Mouse (Mus musculus): ENCODE data around the gene Sccpdh. TPM values are rescaled to one million over a fixed set of nuclear protein-coding genes. Genes with fewer than 3 reads are reported as not detected.
A peak's percentile ranks its signal among the peaks of the same experiment; 100 is the strongest.
"Not testable (repeated sequence)": the region's sequence is repeated elsewhere in the genome, so short reads cannot be mapped to it uniquely, and the experiment has no call there.

The Sccpdh gene
- total RNA-seq, 1 experiment from 2014 or later: 41.0 TPM

DNA sequence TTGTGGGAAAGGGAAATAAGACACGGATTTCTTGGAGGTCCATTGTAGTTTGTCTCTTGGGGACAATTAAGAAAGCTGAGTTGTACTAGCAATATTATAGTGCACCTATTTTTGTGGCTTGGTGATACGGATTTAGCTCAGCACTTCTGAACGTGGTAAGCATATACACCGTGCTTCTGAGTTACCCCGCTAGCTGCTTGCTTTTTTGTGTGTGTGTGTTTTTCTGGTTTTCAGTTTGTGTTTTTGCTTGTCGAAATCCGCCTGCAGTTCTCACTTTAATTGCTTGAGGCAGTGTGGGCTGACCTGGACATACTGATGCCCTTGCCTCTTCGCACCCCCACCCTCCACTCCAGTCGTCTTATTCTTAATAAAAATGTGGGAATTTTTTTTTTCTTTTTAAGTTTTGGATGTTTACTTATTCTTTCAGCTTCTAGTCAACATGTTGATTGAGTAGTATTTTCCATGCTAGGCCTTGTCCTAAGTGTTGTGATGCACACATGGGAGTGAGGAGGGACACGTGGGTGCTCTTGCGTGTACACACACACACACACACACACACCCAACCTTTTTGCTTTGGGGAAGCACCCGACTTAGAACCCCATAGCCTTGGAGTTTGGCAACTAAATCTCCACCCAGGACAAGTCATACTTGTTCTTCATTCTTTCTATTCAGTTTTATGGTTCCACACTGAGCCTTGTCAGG, 977 bp downstream of the Sccpdh start:
- DNase-seq: no peak

DNA sequence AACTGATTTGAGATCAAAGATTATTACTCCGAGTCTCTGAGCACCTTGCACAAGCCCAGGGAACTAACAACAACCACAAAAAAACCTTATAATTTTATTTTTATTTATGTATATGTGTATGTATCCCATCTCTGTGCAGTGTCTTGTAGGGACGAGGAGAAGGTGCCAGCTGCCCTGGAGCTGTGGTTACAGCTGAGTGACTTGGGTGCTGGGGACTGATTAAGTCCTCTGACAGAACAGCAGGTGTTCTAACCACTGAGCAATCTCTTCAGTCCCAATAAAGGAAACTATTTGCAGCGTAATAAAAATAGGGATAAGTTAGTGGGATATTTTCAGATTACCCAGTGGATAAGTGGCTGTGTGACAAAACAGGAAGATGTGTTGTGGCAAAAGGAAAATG, 6.3 kb downstream of the Sccpdh start:
- no peak for DNase-seq

DNA sequence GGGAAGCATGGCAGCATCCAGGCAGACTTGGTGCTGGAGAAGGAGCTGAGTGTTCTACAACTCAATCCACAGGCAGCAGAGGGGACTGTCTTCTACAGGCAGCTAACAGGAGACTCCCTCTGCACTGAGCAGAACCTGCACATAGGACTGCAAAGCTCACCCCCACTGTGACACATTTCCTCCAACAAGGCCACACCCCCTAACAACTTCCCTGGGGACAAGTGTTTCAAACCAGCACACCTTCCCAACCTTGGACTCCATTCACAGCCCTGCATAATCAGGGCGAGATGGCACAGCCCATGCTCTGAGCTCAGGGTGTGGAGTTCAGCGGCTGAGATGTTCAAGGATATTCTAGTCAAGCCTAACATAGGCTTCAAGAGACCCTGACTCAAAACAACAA, 9.0 kb downstream of the Sccpdh start:
- no peak for DNase-seq

DNA sequence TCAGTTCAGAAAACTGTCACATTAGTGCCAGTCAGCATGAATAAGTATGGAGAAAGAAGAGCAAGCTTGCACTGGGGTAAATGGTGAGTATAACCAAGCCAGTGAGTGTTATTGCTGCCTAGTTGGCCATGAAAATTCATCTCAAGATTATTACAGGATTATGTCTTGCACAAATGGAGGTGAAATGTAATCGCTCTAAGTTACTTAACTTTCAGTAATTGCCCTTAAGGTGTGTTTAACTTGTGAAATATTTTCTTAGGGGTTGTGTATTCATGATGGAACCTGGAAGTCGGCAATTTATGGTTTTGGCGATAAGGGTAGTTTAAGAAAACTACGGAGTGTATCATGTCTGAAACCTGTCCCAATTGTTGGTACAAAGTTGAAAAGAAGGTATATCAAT, 11.3 kb downstream of the Sccpdh start:
- DNase-seq: no peak

DNA sequence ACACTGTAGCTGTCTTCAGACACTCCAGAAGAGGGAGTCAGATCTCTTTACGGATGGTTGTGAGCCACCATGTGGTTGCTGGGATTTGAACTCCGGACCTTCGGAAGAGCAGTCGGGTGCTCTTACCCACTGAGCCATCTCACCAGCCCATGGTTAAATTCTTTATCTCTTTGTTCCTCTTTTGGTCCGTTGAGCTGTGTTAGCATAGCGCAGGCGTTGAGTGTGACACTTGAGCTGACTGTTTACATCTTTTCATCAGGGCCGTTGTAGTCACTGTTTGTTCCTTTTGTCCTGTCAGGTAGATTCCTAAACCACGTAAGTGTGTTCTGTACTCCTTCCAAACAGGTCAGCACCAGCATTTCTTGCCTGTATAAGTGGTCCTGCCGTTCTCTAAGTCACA, 14.7 kb downstream of the Sccpdh start:
- DNase-seq: not testable (repeated sequence)

DNA sequence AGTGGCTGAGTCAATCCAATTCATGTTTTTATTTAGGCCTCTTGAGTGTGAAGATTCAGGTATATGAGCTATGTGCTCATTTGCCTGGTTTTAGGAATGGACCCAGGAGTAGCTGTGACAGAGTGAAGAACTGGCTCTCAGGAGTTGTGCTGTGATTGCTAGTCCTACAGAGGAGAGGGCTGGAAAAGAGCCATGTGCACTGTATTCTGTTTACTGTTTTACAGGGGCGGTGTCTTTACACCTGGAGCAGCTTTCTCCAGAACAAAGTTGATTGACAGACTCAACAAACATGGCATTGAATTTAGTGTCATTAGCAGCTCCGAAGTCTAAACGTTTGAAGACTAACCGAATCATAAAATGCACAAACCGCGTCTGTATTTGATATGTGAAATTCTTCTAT, 18.3 kb downstream of the Sccpdh start:
- DNase-seq: no peak

DNA sequence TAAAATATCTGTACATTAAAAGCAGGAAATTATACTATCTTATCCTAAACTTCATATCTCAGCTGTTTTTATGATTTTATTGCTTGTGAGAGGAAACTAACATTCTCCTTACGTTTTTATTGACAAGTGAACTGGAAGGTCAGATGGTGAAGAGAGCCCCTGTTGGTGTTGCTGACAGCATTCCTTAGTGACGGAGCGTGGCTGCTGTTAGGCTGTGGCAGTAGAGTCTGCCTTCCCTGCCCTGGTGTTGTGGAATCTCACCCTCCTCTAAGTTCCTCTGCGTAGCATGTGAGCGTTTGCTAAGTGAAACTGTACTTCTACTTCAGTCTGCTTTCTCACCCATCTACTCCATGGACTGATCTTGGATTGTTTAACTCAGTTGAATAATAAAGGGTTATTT, 18.8 kb downstream of the Sccpdh start:
- DNase-seq: no peak

DNA sequence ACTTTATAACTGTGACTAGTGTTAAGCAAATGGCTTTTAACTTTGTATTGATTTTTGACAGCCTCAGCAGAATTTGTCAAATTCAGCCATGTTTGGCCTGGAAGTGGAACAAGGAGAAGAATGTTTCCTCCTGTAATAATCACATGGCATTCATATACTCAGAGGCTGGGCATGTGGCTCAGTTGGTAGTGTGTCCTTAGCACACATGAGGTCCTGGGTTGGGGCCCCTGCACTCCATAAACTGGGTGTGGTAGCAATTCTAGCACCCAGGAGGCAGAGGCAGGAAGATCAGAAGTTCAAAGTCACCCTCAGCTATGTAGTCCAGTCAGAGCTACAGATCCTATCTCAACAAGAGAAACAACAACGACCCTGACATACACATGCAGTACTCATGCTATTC, 19.3 kb downstream of the Sccpdh start:
- no peak for DNase-seq

DNA sequence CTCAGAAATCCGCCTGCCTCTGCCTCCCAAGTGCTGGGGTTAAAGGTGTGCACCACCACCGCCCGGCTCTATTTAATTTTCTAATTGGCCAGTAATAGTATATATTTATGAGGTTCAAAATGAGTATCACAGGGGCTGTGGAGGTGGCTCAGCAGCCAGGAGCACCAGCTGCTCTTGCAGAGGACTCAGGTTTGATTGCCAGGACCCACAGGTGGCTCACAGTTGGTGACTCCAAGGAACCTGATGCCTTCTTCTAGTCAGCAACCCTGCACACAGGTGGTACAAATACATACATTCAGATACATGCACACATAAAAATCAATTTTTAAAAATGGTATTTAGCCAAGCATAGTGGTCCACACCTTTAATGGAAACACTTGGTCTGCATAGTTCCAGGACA, 20.0 kb downstream of the Sccpdh start:
- DNase-seq: no peak

DNA sequence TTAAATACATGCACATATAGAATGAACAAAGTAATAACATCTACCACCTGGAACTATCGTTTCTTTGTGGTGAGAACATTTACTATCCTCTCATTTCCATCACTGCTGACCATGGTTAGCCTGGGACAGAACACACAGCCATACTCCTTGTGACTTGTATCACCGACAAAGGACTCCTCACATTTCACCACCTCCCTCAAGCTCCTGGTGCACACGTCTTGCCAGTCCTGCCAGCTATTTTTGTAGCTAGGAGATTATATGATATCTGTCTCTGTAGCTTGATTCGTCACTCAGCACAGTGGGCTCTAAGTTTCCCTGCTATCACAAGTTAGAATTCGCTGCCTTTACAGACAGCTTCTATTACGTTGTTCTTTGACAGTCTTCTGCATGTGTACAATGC, 20.4 kb downstream of the Sccpdh start:
- DNase-seq: no peak

DNA sequence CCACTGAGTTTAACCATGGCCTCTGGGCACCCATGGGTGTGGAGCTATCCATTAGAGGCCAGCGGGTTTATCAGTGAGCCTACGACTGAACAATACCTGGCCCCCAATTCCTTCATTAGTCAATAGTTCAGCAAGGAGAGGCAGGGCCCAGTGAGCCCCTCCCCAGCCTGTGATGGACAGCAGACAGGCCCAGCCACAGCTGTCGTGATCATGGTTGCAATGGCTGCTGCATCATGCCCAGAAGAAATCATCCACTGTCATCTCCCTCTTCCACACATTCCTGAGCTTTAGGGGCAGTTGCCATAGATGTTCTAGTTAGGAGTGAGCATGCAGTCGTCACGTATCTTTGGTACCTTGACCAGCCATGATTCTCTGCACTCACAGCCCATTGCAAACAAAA, 20.9 kb downstream of the Sccpdh start:
- no peak for DNase-seq

DNA sequence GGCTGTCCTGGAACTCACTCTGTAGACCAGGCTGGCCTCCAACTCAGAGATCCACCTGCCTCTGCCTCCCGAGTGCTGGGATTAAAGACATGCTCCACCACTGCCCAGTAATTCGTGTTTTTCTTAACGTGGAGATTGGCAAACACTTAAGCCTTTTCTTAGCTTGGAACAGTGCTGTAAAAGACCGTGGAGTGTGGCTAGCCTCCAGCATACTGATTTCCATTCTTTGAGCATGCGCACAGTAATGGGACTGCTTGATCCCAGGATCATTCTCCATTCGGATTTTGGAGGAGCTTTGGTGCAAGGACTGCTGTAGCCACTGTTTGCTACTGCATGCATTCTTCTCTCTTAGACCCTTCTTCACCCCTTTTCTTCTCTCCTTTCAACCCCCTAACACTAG, 21.5 kb downstream of the Sccpdh start:
- DNase-seq: no peak

DNA sequence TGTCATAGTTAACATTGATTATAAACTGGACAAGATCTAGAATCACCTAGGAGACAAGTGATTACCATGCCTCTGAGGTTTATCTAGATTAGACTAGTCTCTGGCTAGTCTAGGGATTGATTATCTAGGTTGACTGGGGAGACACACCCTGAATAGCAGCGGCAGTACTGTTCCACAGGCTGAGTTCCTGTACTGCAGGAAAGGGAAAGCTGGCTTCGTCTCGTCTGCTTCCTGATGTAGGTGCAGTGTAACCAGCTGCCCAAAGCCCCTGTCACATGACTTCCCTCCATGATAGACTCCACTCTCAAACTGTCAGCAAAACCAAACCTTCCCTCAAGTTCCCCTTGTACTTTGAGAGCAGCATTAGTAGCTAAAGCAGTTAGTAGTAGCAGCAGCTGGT, 36.1 kb downstream of the Sccpdh start:
- DNase-seq: no peak

DNA sequence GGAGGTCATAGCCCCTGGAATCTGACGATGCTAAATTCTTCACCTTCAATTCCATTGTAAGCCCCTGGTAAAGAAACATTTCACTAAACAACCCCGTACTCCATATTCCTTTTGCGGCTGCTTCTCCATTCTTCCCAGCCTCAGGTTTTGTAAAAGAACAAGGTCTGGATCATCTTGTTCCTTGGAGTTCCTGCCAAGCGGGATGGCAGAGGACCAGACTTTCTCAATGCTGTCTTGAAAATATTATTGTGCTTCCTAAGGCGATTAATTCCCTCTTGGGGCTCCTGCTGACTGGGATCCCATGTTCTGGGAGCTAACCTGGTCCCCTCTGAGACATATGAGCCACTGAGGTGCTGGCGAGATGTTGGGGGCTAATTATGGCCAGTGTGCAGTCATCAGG, 37.1 kb downstream of the Sccpdh start:
- peak; percentile 12 for DNase-seq

DNA sequence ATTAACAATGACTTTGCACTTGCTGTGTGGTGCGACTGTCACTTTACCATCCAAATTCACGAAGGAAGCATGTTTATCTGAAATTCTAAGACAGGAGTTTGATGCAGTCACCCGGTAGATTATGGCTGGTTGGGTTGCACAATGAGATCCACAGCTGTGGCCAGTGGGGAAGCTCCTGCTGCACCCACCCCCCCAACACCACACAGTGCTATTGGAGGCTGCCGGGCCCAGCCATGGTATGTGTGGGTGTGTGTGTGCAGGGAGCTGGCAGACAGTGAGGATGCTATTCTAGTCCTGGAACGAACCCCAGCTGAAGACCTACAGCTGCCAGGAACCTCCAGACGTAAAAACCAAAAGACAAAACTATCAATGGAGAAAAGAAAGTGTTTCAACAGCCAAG, 41.4 kb downstream of the Sccpdh start:
- no peak for DNase-seq

DNA sequence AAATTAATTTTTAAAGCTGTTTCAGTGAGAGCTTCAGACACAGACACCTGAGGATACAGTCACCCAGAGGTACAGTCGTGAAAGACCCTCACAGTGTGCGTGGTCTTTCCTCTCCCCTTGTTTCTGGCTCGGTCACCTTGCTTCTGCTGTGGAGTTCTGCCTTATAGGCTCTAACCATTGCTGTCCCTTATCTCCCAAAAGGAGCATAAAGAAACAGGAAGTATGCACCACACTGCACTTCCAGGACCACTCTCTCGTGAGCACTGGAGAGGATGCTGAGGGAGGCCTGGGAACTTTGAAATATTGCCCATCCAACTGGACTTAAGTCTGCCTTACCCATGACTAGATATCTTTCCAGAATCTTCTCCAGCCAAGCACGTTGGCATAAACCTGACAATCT, 42.7 kb downstream of the Sccpdh start:
- no peak for DNase-seq

DNA sequence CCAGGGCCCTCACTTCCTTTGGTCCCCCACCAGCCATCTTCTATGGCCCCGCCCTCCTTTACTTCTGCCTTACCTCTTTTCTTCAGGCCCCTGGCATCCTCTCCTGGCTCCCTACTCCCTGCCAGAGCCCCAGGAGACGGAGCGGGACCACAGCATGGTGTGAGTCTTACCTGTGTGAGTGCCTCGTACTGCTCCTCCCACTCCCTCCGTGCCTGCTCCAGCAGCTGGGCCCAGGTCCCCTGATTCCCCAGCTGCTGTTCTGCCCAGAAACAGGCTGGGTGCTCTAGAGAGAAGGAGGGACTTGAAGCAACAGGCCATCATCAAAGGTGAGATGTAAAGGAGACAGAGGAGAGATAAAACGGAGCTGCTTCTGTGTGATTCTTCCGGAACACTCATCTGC, 44.6 kb downstream of the Sccpdh start:
- no peak for DNase-seq

DNA sequence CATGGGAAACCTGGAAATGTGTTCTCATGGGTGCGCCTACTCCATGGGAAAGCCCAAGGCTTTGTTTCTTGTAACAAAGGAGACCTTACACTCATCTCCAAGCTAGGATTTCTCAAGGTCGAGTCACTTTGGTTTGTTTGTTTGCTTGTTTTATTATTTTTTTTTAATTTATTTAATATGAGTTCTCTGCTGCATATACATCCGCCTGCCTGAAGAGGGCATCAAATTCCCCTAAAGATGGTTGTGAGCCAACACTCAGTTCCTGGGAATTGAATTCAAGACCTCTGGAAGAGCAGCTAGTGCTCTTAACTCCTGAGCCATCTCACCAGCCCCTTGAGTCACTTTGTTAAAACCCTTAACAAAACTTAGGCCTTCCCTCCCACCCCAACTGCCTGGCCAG, 45.4 kb downstream of the Sccpdh start:
- no peak for DNase-seq

DNA sequence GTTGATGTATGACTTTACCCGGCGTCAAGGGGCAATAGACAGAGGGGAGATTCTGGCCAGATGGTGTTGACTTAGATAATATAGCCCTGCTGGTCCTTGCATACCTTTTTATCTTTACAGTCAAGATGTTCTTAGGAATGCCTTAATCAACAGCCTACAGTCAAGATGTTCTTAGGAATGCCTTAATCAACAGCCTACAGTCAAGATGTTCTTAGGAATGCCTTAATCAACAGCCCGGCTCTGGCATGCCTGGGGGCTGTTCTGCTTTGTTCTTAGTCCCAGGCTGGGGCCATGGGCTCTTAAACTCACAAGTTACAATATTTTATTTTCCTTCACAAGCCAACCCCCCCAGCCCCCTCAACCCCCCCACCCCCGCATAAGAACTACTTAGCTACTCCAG, 47.3 kb downstream of the Sccpdh start:
- not testable (repeated sequence) for DNase-seq

DNA sequence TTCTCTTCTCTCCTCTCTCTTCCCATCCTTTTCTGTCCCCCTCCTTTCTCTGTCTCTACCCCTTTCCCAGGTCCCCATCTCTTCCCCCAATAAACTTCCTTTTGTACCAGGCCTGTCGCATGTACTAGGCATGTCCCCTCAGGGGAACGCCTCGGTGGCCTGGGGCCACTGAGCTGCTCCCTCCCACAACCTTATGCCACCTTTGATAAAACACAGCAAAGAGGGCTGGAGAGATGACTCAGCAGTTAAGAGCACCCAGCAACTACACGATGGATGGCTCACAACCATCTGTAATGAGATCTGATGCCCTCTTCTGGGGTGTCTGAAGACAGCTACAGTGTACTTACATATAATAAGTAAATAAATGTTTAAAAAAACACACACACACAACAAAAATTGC, 47.8 kb downstream of the Sccpdh start:
- DNase-seq: no peak

DNA sequence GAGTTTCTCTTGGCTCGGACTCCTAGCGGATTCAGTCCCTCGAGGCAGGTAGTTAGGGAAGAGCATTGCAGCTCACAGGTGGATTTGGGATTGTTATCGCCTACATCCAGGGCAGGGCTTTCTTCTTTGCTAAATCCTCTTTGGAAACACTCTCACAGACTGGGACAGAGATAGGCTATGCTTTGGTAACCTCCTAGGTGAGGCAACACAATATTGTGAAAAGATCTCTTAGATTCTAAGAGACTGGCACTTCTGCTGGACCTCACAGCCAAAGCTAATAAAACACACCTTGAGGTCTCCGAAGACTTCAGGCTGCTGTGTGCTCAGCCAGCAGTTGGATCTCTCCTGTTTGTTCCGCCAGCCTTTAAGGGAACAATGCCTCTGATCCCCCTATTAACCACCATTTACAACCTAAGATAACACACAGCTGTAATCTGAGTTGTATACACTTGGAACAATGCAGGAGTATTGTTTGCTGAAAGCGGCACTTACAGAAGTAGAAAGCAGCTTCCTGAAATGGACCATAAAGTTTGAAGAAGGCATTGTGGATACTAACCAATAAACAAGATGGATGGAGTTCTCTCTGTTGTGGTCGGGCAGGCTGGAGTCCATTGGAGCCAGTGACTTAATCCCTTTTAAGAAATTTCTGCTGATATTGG, 54.9 kb downstream of the Sccpdh start:
- DNase-seq: no peak

DNA sequence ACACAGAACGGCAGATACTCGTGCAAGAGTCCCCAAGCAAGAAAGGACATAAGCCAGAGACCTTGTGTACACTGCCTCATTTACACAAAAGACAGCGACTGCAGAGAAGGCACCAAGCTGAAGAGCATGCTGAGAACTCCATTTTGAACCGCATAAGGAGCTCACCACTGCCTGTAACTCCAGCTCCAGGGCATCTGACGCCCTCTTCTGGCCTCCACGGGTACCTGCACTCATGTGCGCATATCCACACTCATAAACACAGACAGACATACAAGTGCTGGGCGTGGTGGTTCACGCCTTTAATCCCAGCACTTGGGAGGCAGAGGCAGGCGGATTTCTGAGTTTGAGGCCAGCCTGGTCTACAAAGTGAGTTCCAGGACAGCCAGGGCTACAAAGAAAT, 60.7 kb downstream of the Sccpdh start:
- no peak for DNase-seq

DNA sequence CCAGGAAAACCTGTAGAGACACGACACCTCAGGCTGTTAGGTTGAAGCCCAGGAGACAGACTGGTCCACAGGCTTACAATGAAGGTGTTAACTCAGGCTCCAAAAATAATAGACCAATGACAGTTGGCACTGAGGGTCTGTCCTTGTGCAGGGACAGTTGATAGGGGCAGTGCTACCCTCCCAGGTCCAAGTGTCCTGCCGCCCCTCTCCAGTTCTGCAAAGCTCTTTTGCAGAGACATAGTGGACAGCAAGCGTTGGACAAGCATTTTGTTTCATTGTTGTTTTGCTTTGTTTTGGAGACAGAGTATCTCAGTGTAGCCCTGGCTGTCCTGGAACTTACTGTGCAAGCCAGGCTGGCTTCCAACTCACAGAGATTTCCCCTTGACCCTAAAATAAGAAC, 63.4 kb downstream of the Sccpdh start:
- DNase-seq: no peak
